Mouse (Mus musculus) telencephalon, adult 2 months (tissue): Measurements from ENCODE around the gene Zbtb7a.

Experiments used
- DNase-seq: peaks from one replicate; pipeline ENCODE4 v3.0.0-alpha.2; 2011; ENCODE audit warnings: low read depth, low spot score

Gene Zbtb7a

GRCm38 (mm10) chr10:81138821-81139528 is 4.0 kb downstream of the Zbtb7a start:
- no peak for DNase-seq

- DNase-seq, result no peak
These were observed 4.5 kb downstream of the Zbtb7a start for GRCm38 (mm10) chr10:81139529-81139846.

- DNase-seq, result no peak
These were observed 5.0 kb downstream of the Zbtb7a start for GRCm38 (mm10) chr10:81140005-81140404.

GRCm38 (mm10) chr10:81140717-81141454 is 5.9 kb downstream of the Zbtb7a start:
- DNase-seq, result no peak

GRCm38 (mm10) chr10:81141455-81142210 is 6.6 kb downstream of the Zbtb7a start:
- no peak for DNase-seq

GRCm38 (mm10) chr10:81142551-81142981 is 7.5 kb downstream of the Zbtb7a start:
- DNase-seq, result no peak

- DNase-seq, result no peak
These were observed 8.2 kb downstream of the Zbtb7a start for GRCm38 (mm10) chr10:81143157-81143633.

- no peak for DNase-seq
These were observed 8.9 kb downstream of the Zbtb7a start for GRCm38 (mm10) chr10:81143845-81144437.

GRCm38 (mm10) chr10:81144667-81145066 is 9.6 kb downstream of the Zbtb7a start:
- DNase-seq, result no peak

GRCm38 (mm10) chr10:81145307-81145706 is 10.3 kb downstream of the Zbtb7a start:
- no peak for DNase-seq

GRCm38 (mm10) chr10:81145778-81146177 is 10.8 kb downstream of the Zbtb7a start:
- DNase-seq, result no peak

- no peak for DNase-seq
These were observed 11.3 kb downstream of the Zbtb7a start for GRCm38 (mm10) chr10:81146296-81146695.

- no peak for DNase-seq
These were observed 16.2 kb downstream of the Zbtb7a start for GRCm38 (mm10) chr10:81151261-81151660.

GRCm38 (mm10) chr10:81152609-81153008 is 17.6 kb downstream of the Zbtb7a start:
- no peak for DNase-seq

- DNase-seq, result no peak
These were observed 19.3 kb downstream of the Zbtb7a start for GRCm38 (mm10) chr10:81154313-81154712.

- no peak for DNase-seq
These were observed 19.7 kb downstream of the Zbtb7a start for GRCm38 (mm10) chr10:81154736-81155135.

GRCm38 (mm10) chr10:81161602-81162317 is 26.7 kb downstream of the Zbtb7a start:
- DNase-seq, result no peak

- DNase-seq, result no peak
These were observed 27.3 kb downstream of the Zbtb7a start for GRCm38 (mm10) chr10:81162318-81162652.

- DNase-seq, result no peak
These were observed 30.1 kb downstream of the Zbtb7a start for GRCm38 (mm10) chr10:81165118-81165517.

- DNase-seq, result peak; percentile 98
These were observed 32.4 kb downstream of the Zbtb7a start, which contains the start of gene Pias4 for GRCm38 (mm10) chr10:81167200-81168086. Pias4 (minus strand) TSS chr10:81167923.
